Mouse (Mus musculus): ENCODE results near the gene Pih1d3.
A peak's percentile ranks its signal among the peaks of the same experiment; 100 is the strongest.

The Pih1d3 gene

DNA sequence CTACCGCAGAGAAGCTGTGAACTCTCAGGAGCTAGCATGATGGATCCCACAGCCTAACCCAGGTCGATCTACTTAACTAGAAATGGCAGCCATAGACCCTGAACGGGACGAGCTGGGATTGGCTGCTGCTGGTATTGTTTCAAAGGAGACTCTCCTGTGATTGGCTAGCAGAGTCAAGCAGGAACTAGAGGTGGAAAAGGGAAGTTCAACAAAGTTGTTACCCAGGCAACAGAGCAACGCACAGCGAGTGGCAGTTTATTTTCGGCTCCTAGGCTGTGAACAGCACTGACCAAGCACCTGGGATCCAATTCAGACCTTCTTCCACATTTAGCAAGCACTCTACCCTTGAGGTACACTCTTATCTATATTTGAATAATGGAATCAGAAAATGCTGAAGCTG, at the start of gene Pih1d3, which contains the start of gene 4931428L18Rik:
Gene Pih1d3, plus strand, starts transcription at position 275 of the 400 bp plus-strand sequence.
Gene 4931428L18Rik, minus strand, starts transcription at position 121 of the 400 bp plus-strand sequence.
- DNase-seq (ENCODE audit: low spot score) = no peak

DNA sequence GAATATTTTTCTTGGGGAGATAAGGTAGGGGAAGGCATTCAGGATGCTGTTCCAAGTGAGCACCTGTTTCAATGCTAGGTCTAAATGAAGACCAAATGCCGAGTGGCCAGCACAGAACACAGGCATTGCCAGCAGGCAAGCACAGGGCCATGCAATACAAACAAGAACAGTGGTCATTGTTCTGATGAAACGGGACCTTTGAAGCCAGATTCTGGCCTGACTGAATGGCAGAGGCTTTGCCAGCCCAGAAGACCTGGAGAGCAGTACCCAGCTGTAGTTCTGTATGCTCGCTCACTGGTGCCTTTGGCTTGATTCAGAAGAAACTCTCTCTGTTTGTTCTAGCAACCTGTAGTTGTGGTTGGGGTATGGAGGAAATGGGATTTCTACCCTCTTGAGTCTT, 47.2 kb upstream of the Pih1d3 start:
- DNase-seq (ENCODE audit: low spot score) = no peak

DNA sequence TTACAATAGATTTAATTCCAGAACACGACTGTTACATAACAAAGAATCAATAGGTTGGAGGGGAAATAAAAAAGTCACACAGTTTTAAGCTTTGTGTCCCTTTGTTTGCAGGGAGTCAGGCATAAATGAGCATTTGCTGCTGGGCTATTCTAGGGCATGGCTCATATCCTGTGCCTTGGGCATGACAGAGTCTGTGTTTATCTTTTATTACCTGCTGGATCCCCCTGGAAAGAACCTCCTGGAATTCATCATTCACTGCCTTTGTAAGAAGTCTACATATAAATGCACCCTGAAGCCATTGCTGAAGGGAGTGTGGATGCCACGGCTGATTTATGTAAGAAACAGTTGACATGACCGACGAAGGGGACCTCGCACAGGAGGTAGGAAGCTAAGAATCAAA, 46.5 kb upstream of the Pih1d3 start, which contains the start of gene Lgsn:
Gene Lgsn, plus strand, starts transcription at position 301 of the 400 bp plus-strand sequence.
- DNase-seq (ENCODE audit: low spot score) = no peak

DNA sequence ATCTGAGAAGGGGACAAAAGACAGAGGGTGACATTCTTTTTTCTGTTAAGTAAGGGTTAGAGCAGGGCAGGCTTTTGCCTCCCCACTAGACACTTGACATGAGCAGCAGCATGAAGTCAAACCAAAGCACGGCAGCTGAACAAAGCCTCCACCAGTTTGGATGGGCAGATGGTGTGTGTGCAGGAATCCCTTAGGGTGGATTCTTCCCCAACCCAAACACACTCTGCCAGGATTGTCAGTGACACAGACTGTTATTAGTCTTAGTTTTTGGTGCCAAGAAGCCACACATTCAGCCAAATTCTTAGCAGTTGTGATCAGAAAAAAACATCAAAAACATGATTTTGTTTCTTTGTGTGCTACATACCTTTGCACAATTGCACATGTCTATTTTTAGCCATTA, 44.4 kb upstream of the Pih1d3 start:
- DNase-seq (ENCODE audit: low spot score) = peak; percentile 53

DNA sequence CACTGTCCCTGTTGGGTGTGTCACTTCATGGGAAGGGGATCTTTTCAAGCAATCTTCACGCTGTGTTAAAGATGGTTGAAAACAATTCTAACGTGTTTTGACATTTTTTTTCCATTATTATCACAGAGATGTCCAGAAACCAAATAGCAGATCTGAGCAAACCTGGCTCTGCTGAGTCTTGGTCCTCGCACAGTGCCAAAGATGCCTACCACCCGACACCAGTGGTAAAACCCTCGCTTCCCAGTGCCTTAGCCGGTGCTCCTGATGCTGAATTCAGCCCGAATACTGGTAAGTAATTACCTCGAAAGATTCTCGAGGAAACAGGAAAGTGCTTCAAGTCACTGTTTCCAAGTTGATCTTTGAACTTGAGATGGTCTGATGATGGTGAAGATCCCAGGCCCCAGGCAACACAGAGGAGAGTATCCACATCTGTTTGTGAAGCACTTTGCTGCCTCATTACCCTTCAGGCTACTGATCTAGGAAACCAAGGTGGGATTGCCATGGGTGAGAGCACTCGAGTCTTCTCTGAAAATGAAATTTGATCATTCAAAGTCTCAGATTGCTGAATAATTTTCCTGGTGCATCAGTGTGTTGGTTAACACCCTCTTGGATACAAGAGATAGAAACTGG, 32.3 kb upstream of the Pih1d3 start:
- no peak for DNase-seq (ENCODE audit: low spot score)

DNA sequence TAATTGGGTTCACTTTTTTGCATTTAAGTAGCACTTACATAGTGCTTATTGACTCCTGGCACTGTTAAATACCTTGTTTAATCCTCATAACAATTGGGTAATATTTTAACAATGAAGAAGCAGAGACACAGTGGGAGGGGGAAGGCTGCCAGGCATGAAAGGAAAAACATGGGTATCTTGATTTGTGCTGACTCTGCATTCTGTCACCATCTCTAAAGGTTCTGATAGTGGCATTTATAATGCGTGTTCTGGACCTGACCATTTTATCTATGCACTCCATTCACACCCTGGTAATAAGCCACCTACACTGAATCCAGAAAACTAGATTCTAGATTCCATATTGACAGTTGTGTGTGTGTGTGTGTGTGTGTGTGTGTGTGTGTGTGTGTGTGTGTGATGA, 27.0 kb upstream of the Pih1d3 start:
- DNase-seq (ENCODE audit: low spot score) = no peak

DNA sequence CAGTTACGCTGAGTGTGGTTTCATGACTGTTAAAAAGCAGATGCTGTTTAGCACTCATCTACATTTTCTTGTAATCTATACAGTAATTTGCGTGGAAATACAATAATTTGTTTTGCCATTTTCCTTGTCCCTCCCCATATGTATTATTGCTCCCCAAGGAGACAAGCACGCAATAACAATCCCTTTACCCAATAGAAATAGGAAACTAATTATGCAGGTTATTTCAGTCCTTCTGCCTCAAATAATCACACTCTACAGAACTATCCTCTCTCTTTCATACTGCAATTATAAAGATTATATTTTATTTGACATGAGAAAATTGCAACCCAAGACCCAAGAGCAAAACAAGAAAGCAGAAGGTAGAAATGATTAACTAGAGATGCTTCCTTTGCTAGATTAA, 25.7 kb upstream of the Pih1d3 start:
- no peak for DNase-seq (ENCODE audit: low spot score)

DNA sequence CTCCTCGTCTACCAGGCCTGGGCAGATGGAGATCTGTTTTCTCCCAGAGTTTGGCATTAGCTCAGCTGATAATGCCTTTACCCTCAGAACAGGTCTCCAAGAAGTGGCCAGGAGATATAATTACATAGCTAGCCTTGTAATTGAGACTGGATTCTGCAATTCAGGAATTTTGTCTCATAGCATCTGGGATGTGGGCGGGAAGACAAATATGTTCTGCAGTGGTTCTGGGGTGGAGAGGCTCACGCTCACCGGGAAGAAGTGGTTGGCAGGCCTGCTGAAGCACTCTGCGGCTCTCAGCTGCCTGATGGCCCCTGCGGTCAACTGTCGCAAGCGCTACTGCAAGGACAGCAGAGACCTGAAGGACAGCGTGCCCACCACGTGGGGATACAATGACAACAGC, 18.9 kb upstream of the Pih1d3 start:
- DNase-seq (ENCODE audit: low spot score) = peak; percentile 8

DNA sequence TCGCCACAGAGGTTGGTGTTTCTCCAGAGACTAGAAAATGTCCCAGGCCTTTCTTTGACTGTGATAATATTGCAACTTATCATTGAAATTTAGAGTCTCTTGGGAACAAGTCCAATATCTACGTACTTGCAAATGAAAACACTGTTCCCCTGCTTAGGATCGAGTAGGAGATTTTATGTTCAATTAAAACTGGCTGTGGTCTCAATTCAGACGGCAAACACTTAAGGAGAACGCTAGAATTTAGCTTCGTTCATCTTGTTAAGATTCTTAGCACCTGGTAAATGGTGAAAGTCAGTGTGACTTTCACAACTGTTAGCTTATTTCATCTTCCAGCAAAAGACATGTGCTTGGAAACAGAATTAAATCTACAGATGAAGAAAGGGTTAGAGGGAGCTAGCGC, 17.3 kb upstream of the Pih1d3 start:
- DNase-seq (ENCODE audit: low spot score) = no peak

DNA sequence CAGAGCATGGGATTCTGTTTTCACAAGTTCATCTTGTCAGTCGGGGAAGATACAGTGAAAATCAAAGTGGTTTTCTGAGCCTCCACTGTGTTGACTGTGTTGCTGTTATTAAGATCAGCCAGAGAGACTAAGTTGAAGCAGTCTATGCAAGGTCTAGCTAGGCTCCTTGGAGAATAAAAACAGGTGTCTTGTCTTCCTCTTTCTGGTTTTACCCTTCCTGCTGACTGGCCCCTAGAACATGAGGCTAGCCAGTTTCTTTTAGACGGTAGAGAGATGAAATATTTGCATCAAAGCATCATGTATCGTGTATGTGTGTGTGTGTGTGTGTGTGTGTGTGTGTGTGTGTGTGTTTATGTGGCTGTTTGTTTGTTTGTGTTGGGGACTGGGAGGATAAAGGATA, 16.9 kb upstream of the Pih1d3 start:
- DNase-seq (ENCODE audit: low spot score) = no peak

DNA sequence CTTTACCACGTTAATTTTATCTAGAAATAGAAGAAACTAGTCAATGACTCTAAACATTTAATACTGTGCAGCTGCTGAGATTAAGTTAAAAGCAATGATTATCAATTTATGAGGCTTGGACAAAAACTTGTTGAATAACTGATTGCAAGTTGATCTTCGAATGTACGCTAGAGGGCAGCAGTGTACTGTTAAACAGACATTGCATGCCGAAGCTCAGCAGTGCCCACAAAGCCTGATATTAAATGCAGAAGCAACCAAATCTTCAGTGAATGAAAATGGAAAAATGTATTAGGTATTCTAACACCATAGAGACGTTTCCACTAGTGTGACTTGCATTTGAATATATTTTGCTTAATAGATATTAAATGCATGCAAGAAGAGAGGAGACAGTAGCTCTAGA, 12.5 kb upstream of the Pih1d3 start:
- DNase-seq (ENCODE audit: low spot score) = peak; percentile 70

DNA sequence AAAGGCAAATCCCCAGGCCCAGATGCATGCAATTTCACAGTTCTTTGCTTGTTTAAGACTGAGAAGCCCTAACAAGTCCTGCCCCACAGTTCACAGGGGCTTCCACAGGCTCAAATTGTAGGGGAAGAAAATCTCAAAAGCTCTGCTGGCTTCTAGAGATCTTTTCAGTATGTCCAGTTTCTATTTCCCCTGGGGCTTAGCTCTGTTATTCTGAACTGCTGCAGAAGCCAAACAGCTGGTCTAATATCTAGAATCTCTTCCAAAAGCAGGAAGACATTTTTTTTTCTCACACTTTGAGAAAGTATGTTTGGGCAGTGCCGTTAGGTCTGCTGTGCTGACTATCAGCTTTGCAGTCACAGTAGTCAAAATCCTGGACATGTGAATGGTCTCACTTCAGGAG, 7.8 kb upstream of the Pih1d3 start:
- no peak for DNase-seq (ENCODE audit: low spot score)

DNA sequence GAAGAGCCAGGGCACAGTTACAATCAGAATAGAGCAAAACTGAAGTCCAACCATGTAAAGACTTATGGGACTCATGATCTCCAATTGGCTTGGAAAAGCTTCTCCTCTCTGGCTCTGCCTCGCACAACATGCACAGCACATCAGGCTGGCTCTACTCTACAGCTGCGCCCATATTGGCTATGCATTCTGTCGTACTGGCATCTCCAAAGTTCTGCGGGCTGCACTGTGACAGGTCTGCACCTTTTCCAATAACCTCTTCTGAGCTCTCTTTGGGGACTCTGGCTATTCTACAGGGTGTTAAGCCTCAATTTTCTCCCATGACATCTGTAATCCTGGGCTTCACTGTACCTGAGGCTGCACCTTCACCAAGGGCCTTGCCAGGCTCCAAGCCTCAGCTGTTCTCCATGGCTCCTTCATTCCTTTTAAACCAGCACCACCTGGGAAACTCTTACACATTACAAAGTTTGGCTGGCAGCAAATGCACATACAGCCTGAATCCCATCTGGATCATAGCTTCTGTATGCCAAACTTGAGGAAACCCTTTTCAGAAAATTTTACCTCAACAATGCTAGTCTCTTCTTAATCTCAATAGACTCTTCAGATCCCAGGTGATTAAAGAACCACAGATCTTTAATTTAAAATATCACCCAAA, 1.9 kb upstream of the Pih1d3 start:
- DNase-seq (ENCODE audit: low spot score) = peak; percentile 6

DNA sequence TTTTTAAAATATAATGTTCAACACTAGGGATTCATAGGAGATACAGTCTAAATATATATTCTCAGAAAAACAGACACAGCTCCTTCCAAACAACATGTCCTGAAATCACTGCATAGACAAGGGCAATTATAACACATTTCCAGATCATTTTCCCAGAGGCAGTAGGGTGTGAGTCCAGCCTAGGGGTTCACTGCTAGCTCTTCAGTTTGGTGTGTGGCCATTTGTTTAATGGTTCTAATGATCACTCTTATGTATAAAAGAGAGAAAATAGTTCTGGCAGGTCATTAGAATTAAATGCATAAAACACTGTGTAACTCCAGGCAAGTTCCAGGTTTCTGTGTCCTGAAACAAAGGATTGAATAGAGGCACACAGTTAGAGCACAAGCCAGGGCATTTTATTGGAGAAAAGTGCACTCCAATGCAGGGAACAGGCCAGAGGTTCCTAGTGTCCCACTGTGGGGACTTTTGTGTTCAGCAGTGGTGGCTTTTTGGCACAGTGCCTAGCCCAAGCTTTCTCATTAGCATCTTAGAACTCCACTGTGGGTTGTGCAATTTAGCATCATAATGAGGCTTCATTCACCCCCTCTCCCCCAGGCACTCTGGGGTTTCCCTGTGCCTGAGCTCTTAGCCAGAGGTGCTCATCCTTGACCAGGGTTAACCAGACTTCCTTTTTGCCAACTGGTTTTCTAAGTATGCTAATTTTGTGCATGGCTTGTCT, 10.8 kb downstream of the Pih1d3 start:
- DNase-seq (ENCODE audit: low spot score) = peak; percentile 35

DNA sequence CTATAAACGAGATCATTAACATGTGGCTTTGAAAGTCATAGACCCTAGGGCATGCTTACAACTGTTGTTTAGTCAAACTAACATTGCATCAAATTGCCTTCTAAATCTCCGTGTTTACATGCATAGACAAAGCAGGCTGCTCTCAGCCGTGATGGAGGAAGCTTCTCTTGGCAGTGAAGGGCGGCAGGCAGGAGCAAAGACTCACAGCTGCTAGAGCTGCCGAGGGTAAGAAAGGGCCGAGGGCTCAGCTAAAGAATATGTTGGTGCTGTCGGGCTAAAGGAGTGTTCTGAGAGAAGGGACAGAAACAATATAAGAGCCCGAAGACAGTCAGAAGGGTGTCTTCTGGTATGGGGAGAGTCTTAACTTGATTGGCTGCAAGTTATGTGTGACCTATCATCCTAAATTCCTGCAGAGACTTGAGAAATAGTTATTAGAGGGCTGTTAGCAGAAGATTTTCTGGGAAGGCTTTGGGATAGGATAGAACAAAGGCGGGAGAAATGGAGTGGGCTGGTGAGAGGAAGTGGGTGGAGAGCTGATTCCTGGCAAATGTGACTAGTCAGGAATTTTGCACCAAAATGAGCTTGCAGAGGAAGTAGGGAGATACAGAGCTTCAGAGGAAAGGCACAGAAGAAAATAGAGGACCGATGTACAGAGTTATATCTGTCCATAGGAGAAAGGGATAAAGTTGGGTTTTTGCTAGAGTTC, 37.7 kb downstream of the Pih1d3 start:
- DNase-seq (ENCODE audit: low spot score) = no peak

Data from layer of hippocampus, adult 11-12 months (tissue).